Mouse (Mus musculus) lung, postnatal 0 days (tissue): ENCODE results near the gene Mcm2.

Source experiments
- CTCF ChIP-seq: IDR thresholded peaks from 2 replicates; pipeline ENCODE4 v1.5.1; 2016; ENCODE audit warnings: antibody characterized with exemption, mild to moderate bottlenecking
- EP300 ChIP-seq: IDR thresholded peaks from 2 replicates; pipeline ENCODE4 v1.6.1; 2016; ENCODE audit warnings: antibody characterized with exemption, mild to moderate bottlenecking, control low read depth

GRCm38 (mm10) chr6:88914799-88915198 is 16.2 kb upstream of the Mcm2 start:
- TF ChIP-seq CTCF, result no peak
- TF ChIP-seq EP300, result no peak
